Mouse (Mus musculus) kidney, embryonic 15.5 days (tissue): ENCODE data around the gene Ccnc. TPM values are rescaled to one million over a fixed set of nuclear protein-coding genes. Genes with fewer than 3 reads are reported as not detected.
A peak's percentile ranks its signal among the peaks of the same experiment; 100 is the strongest.

ENCODE experiments used
- ATAC-seq: fragments of 200-750 bp; cut with Nextera tagmentation; replicated peaks from 2 replicates; pipeline ENCODE4 v1.8.0; 2017; ENCODE audit warnings: moderate TSS enrichment; ENCODE audit not compliant: low FRiP score
- H3K27ac ChIP-seq: fragments of 300-500 bp; sonication (generic); 2 replicates; pipeline ENCODE4 v1.5.1; 2015; ENCODE audit warnings: mild to moderate bottlenecking, inconsistent platforms
- H3K27me3 ChIP-seq: fragments of 300-500 bp; sonication (generic); 2 replicates; pipeline ENCODE4 v1.6.1; 2015; ENCODE audit warnings: inconsistent platforms
- H3K36me3 ChIP-seq: fragments of 300-500 bp; sonication (generic); 2 replicates; pipeline ENCODE4 v1.6.1; 2015; ENCODE audit warnings: inconsistent platforms
- H3K4me1 ChIP-seq: fragments of 300-500 bp; sonication (generic); 2 replicates; pipeline ENCODE4 v1.6.1; 2015; ENCODE audit warnings: inconsistent platforms
- H3K4me2 ChIP-seq: fragments of 300-500 bp; sonication (generic); 2 replicates; pipeline ENCODE4 v1.6.1; 2015; ENCODE audit warnings: moderate library complexity, mild to moderate bottlenecking, inconsistent platforms
- H3K4me3 ChIP-seq: fragments of 300-500 bp; sonication (generic); replicated peaks from 2 replicates; pipeline ENCODE4 v1.5.1; 2015; ENCODE audit warnings: mild to moderate bottlenecking, inconsistent platforms
- H3K9ac ChIP-seq: fragments of 300-500 bp; sonication (generic); 2 replicates; pipeline ENCODE4 v1.6.1; 2015; ENCODE audit warnings: mild to moderate bottlenecking, inconsistent platforms
- H3K9me3 ChIP-seq: fragments of 300-500 bp; sonication (generic); replicated peaks from 2 replicates; pipeline ENCODE4 v1.6.1; 2016; ENCODE audit warnings: inconsistent platforms
- WGBS: fragments of 180-500 bp; shearing (Covaris S2); methylation state at CpG from one replicate; pipeline ENCODE4 v1.1.7; 2015; ENCODE audit warnings: mixed read lengths; 5-methylcytosine and 5-hydroxymethylcytosine counted together
- polyA plus RNA-seq: library from polyadenylated mRNA; unstranded; fragments of >200 nt; fragmentation: Nextera tagmentation; extraction: Ambion mirVana; gene quantifications from 2 replicates; pipeline ENCODE4 v1.2.1, GENCODE M21; 2015

Gene Ccnc
- polyA plus RNA-seq, result 41.1 and 47.5 TPM in 2 replicates

- H3K4me1 ChIP-seq, result peaks cover 7% of the 10 kb centered on the region
- H3K4me2 ChIP-seq, result peak within 1 kb of the TSS; percentile 68
- no peaks in the 10 kb centered on the region for H3K9me3 ChIP-seq
- WGBS, result under 1% methylated on average over 37 of the region's 37 CpGs
- peak within 1 kb of the TSS; percentile 65 for H3K4me3 ChIP-seq
- peak; percentile 99 for ATAC-seq
- peak within 1 kb of the TSS; percentile 67 for H3K9ac ChIP-seq
- H3K36me3 ChIP-seq, result peaks cover under 1% of the 10 kb centered on the region
- peak within 1 kb of the TSS; percentile 75 for H3K27ac ChIP-seq
- 0 out of 2 replicates have a peak, but pooled peaks cover 3% of the 10 kb centered on the region for H3K27me3 ChIP-seq
Measured at GRCm38 (mm10) chr4:21727615-21728165, at the start of gene Ccnc. Gene Ccnc (plus strand): TSS chr4:21727701.

GRCm38 (mm10) chr4:21678101-21678974 is 49.2 kb upstream of the Ccnc start:
- WGBS, result under 1% methylated on average over 77 of the region's 84 CpGs
- no peak; the same call in 1 of the 2 replicates for ATAC-seq
- peak overlapping the region; percentile 48 for H3K4me3 ChIP-seq
- H3K9ac ChIP-seq, result no peak overlapping the region
- no peaks in the 10 kb centered on the region for H3K36me3 ChIP-seq
- no peaks in the 10 kb centered on the region for H3K9me3 ChIP-seq
- peaks cover 96% of the 10 kb centered on the region for H3K27me3 ChIP-seq
- no peak overlapping the region for H3K27ac ChIP-seq
- H3K4me1 ChIP-seq, result peaks cover 17% of the 10 kb centered on the region
- peak overlapping the region; percentile 74 for H3K4me2 ChIP-seq

GRCm38 (mm10) chr4:21678975-21679623 is 48.4 kb upstream of the Ccnc start:
- ATAC-seq, result peak; percentile 92
- H3K27me3 ChIP-seq, result peaks cover 100% of the 10 kb centered on the region
- peaks cover 17% of the 10 kb centered on the region for H3K4me1 ChIP-seq
- under 1% methylated on average over 52 of the region's 79 CpGs for WGBS
- H3K9ac ChIP-seq, result no peak overlapping the region
- no peaks in the 10 kb centered on the region for H3K9me3 ChIP-seq
- H3K36me3 ChIP-seq, result no peaks in the 10 kb centered on the region
- peak overlapping the region; percentile 74 for H3K4me2 ChIP-seq
- H3K27ac ChIP-seq, result no peak overlapping the region
- H3K4me3 ChIP-seq, result peak overlapping the region; percentile 48

DNA sequence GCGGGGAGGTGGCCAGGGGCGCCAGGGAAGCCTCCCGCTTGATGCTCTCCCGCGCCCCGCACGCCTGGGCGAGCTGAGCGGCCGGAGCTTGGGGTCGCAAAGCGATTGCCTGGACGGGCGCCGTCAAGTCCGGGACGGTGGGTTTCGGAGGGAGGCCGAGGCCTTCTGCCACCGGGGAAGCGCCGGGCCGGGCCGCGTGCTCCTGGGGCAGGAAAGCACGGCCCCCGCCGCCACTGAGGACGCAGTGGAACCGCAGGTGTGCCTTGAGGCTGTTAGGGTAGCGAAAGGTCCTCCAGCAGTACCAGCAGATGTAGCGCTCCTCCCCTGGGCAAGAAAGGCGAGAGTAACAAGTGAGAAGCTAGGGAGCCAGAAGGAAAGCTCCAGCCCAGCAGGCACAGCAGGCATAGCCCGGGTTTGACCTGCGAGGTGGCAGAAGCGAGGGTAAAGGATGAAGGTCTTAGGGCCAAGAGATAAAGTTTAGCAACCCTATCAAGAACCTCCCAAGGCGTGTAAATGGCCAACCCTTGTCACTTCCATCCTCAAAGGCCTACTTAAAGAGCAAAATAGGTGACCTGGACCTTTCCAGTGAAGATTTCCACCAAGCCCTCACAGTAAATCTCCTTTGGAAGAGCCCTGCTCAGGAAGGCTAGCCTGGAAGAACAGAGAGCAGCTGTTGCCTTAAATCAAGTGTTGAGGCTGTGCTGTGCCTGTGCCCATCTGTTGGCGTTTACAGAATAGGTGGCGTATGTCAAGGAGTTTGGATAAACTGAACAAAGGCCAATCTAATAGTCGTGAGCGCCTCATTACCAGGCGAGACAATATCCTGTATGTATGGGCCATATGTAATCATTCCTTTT is 47.6 kb upstream of the Ccnc start:
- ATAC-seq, result peak; percentile 1; the same call in 1 of the 2 replicates

DNA sequence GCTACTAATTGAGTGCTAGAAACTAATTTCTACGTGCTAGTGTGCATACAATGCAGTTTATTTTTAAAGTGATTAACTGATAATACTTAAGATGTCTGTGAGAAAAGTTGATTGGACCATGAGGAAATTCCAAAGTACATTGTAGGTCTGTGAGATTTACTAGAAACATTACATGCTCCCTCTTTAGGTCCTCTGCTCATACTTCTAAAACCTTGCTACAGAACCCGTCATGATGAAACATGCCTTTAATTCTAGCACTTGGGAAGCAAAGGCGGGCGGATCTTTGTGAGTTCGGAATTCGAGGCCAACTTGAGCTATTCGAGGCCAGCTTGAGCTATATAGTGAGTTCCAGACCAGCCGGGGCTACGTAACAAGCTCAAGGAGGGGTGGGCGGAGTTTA is 46.5 kb upstream of the Ccnc start:
- no peak for ATAC-seq
- no peak overlapping the region for H3K9ac ChIP-seq
- H3K36me3 ChIP-seq, result no peaks in the 10 kb centered on the region
- no peaks in the 10 kb centered on the region for H3K9me3 ChIP-seq
- WGBS, result 4% methylated on average over 10 of the region's 10 CpGs
- H3K4me1 ChIP-seq, result peaks cover 17% of the 10 kb centered on the region
- no peak overlapping the region for H3K4me2 ChIP-seq
- H3K27ac ChIP-seq, result no peak overlapping the region
- peaks cover 100% of the 10 kb centered on the region for H3K27me3 ChIP-seq
- H3K4me3 ChIP-seq, result no peak overlapping the region

More for the DNA sequence above, 47.6 kb upstream of the Ccnc start:
- Histone ChIP-seq H3K9me3 (no peaks in the 10 kb centered on the region), H3K4me1 (peaks cover 17% of the 10 kb centered on the region), H3K4me2 (peak overlapping the region; percentile 74), H3K27me3 (peaks cover 100% of the 10 kb centered on the region), H3K9ac (no peak overlapping the region), H3K27ac (no peak overlapping the region), H3K36me3 (no peaks in the 10 kb centered on the region), H3K4me3 (peak overlapping the region; percentile 48)
- 2% methylated on average over 42 of the region's 42 CpGs for WGBS

- H3K4me2 ChIP-seq, result no peak overlapping the region
- no peak overlapping the region for H3K27ac ChIP-seq
- H3K9me3 ChIP-seq, result no peaks in the 10 kb centered on the region
- peaks cover 100% of the 10 kb centered on the region for H3K27me3 ChIP-seq
- peaks cover 17% of the 10 kb centered on the region for H3K4me1 ChIP-seq
- WGBS, result 10% methylated on average over 10 of the region's 10 CpGs
- no peak overlapping the region for H3K9ac ChIP-seq
- no peak for ATAC-seq
- H3K36me3 ChIP-seq, result no peaks in the 10 kb centered on the region
- no peak overlapping the region for H3K4me3 ChIP-seq
Measured at GRCm38 (mm10) chr4:21682421-21683150, 44.9 kb upstream of the Ccnc start.

GRCm38 (mm10) chr4:21684341-21684970 is 43.0 kb upstream of the Ccnc start:
- no peak overlapping the region for H3K27ac ChIP-seq
- H3K4me3 ChIP-seq, result no peak overlapping the region
- no peak for ATAC-seq
- no peaks in the 10 kb centered on the region for H3K9me3 ChIP-seq
- 1% methylated on average over 14 of the region's 14 CpGs for WGBS
- H3K36me3 ChIP-seq, result no peaks in the 10 kb centered on the region
- peaks cover 16% of the 10 kb centered on the region for H3K4me1 ChIP-seq
- H3K4me2 ChIP-seq, result no peak overlapping the region
- no peak overlapping the region for H3K9ac ChIP-seq
- H3K27me3 ChIP-seq, result peaks cover 100% of the 10 kb centered on the region

DNA sequence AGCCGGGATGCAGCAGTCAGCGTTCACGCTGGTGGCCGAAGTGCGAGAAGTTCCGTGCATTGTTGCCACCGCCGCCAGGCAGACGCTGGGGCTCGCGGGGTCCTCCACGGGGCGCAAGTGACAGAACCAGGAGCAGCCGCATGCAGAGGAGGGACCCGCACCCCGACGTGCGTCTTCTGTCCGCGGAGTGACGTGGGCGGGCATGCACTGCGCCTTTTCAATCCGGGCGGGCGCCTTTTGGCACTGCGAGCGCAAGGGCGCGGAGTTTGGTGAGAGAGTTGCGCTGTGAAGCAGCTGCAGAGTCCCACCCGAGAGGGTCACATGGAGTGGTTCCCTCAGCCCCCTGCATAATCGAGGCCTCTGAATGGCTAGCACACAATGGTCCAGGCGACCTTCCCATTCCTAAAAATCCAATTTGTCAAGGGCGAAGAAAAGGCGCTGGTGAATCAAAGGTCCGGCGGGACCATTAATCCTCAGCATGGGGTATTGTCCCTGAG is 41.9 kb upstream of the Ccnc start, which contains the start of gene Prdm13:
Gene Prdm13, minus strand, starts transcription at position 369 of the 497 bp plus-strand sequence.
- peaks cover 15% of the 10 kb centered on the region for H3K4me1 ChIP-seq
- H3K4me2 ChIP-seq, result no peak within 1 kb of the TSS
- H3K27ac ChIP-seq, result no peak within 1 kb of the TSS
- no peak within 1 kb of the TSS for H3K4me3 ChIP-seq
- under 1% methylated on average over 38 of the region's 38 CpGs for WGBS
- no peak within 1 kb of the TSS for H3K9ac ChIP-seq
- peaks cover 100% of the 10 kb centered on the region for H3K27me3 ChIP-seq
- no peaks in the 10 kb centered on the region for H3K36me3 ChIP-seq
- ATAC-seq, result no peak
- H3K9me3 ChIP-seq, result no peaks in the 10 kb centered on the region

DNA sequence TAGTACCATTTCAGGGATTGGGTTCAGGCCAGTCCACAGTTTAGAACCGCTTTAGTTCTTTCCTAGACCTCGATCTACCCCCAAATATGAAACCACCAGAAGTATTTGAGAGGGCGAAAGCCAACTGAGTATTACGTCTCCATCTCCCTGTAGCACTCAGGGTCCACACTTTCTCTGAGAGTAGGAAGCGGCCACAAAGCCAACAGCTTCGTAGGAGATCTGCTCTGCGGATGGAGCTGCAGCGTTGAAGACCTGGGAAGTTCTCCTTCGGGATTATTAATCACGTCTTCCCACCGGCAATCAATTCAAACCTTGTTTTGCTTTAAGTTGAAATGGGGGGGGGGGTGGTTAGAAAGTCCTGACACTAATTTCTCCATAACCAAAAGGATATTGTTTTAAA is 41.1 kb upstream of the Ccnc start:
- Histone ChIP-seq H3K27ac (no peak overlapping the region), H3K9me3 (no peaks in the 10 kb centered on the region), H3K4me2 (no peak overlapping the region), H3K36me3 (no peaks in the 10 kb centered on the region), H3K4me3 (no peak overlapping the region), H3K27me3 (peaks cover 100% of the 10 kb centered on the region), H3K4me1 (peaks cover 15% of the 10 kb centered on the region), H3K9ac (no peak overlapping the region)
- ATAC-seq, result no peak
- 2% methylated on average over 11 of the region's 11 CpGs for WGBS

- ATAC-seq, result no peak
- 0% methylated on average over 5 of the region's 5 CpGs for WGBS
- H3K9me3 ChIP-seq, result no peaks in the 10 kb centered on the region
Measured at GRCm38 (mm10) chr4:21686934-21687333, 40.6 kb upstream of the Ccnc start.

More at GRCm38 (mm10) chr4:21686934-21687333, 40.6 kb upstream of the Ccnc start:
- Histone ChIP-seq H3K36me3 (no peaks in the 10 kb centered on the region), H3K9ac (no peak overlapping the region), H3K27me3 (peaks cover 100% of the 10 kb centered on the region), H3K4me3 (no peak overlapping the region), H3K4me1 (peaks cover 15% of the 10 kb centered on the region), H3K4me2 (no peak overlapping the region), H3K27ac (no peak overlapping the region)
